Mouse (Mus musculus): Measurements from ENCODE around the gene Frg2f1.

Frg2f1 gene

DNA sequence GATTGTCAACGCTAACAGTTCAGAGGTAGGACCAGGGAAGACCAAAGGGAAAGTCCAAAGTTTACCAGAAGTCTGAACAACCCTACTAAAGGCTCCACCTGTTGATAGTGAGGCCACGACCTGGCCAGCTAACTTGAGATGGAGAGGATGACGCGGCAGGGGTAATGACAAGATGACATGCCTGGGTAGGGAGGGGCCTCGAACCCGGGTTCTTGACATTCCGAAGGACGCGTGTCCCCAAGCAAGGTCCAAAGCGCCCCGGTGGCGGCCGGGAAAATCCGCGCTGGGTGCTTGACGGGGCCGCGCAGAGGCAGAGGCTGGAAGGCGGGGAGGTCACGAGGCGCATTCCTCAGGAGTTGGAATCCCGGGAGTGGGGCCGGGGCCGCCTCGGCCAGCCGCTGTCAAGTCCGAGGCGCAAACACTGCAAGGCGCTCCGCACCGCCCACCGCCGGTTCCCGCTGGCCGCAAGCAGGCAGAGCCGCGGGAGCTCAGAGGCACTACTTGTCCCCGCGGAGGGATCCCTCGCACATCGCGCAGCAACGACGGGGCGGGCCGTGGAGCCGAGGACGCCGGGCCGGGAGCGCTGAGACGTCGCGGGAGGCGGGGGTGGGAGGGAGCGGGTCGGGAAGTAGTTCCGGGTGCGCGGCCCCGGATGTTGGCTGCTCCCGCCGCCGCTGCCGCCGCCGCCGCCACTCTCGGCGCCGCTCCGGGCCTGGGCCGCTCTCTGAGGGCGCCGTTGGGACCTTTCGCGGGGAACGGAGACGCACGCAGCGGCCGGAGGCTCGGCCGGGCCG, at the start of gene Frg2f1:
Gene Frg2f1 (minus strand): TSS at position 499 of the 794 bp plus-strand sequence.
- in situ Hi-C loops (cut with MboI, MseI), result loop anchor here (25.0 kb wide), 1 partner anchor 927 kb away; the partner anchor contains the start of genes Cfap57 and Ebna1bp2

DNA sequence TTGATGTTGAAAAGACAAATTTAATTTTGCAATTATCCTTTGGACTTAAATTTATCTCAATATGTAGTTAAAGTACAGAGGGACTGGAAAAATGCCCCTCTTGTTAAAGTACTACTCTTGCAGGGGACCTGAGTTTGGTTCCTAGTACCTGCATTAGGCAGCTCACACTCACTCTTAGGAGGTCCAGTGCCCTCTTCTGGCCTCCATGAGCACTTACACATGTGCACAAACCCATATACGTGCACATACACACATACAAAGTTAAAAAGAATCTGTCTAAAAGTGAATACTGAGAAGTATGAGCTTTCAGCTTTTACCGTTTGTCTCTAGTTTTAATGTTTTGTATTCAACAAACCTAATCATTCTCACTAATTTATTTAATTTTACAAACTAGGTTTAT, 48.7 kb upstream of the Frg2f1 start:
- in situ Hi-C loops (cut with MboI, MseI), result loop anchor here (5.0 to 10.0 kb wide), 2 partner anchors 41 to 153 kb away; no protein-coding TSS in a partner anchor

- in situ Hi-C loops (cut with MboI, MseI), result no loop called here
Observed at GRCm38 (mm10) chr4:119575459-119575858, 36.1 kb upstream of the Frg2f1 start.

DNA sequence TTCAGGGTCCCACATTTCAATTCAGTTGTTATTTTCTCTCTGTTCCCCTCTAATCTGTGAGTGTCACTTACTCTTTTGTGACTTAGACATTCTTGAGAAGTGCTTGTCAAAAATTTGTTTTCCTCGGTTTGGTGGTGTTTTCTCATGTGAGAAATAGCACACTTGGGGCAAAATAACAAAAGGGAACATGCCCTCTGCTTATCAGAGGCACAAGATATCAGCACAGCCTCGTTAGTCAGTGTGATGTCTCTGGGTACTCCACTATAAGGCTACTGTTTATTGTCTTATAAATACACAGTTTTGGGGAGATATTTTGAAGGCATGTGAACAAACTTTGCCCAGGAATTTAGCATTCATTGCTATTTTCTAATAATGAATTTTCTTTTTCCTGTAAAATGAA, 35.2 kb upstream of the Frg2f1 start:
- in situ Hi-C loops (cut with MboI, MseI), result no loop called here

DNA sequence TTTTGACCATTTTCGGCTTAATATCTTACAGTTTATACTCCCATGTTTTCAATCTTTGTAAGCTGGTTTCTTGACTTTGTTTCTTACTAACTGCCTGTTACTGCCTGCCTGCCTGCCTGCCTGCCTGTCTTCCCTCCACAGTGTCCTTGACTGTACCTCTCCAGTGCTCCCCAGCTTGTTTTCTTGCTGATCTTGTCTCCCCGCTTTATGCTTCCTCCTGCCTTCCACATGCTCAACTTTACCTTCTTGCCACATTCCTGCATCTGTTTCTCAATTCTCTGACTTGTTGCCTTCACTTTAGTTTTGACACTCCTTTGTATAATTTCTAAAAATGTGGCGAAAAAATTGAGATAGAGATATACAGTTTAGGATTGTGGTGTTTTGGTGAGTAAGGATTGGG, 33.4 kb upstream of the Frg2f1 start:
- in situ Hi-C loops (cut with MboI, MseI), result no loop called here

DNA sequence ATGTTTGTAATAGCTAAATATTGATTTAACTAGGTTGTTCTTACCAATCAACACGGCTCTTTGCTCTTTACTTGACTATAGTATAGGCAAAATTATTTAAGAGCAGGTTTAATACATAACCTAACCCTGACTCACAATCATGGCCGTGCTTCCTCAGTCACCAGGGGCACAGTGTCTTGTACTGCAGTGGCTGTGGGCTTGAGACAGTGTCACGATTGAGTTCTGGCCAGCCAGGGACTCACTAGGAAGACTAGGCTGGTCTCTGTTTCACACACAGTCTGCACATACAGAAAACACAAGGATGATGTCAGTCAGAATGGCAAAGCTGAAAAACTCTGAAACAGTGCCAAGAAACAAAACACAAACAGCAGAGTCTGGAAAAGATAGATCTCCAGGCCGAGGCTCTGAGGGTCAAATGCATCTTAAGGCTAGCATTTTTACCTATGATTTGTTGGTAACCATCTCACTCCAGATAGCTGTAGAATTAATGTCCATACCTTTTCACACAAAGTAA, 27.1 kb upstream of the Frg2f1 start:
- in situ Hi-C loops (cut with MboI, MseI), result no loop called here

- in situ Hi-C loops (cut with MboI, MseI), result no loop called here
Observed at GRCm38 (mm10) chr4:119563136-119563535, 23.8 kb upstream of the Frg2f1 start.

DNA sequence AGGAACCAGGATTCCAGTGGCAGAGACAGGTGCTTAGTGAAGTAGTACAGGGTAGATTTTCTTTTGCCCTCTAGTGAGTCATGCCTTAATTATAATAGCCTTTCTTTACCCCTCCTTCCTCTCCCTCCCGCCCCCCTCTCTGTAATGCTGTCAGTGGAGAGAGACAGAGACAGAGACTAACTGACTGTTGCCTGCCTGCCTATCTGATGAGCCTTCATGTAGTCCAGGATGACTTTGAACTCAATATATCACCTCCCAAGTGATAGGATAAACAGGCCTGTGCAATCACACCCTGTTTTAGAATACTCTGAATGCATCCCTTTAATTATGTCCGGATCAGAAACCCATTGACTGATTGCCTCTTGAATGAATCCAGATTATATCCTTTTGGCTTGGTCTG, 16.1 kb upstream of the Frg2f1 start:
- in situ Hi-C loops (cut with MboI, MseI), result no loop called here

DNA sequence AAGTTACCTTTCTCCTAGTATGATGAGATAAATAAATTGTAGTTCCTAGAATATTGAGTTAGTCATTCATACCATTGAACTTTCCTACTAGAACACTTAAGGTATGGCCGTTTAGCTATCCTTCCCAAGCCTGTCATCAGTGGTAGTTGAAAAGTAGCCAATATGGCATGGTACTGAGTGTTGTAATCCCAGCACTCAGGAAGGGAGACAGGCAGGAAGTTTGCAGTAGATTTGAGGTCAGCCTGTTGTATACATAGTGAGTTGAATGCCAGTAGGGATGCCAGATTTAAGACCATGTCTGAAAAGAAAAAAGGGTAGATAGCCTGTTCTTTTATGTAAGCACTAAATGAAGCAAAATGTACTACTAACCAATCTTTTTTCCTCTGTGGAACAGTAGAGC, 11.5 kb upstream of the Frg2f1 start:
- in situ Hi-C loops (cut with MboI, MseI), result no loop called here

DNA sequence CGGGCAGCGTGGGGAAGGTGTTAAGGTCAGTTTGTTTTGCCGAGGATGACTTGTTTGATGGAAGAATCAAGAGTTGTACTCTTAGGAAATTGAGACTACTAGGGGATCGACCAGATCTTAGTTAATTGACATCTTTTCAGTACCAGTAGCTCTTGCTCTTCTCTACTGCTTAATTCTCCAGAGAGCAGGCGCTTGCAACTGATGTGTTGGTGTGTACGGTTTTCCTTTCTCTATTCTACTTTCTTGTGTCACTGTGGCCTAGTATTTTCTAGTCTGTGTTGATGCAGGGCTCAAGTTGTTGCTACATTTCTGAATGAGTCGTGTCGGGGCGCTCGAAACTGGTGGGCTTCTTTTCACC, 1.2 kb upstream of the Frg2f1 start:
- in situ Hi-C loops (cut with MboI, MseI), result loop anchor here (25.0 kb wide), 1 partner anchor 928 kb away; the partner anchor contains the start of genes Cfap57 and Ebna1bp2

- in situ Hi-C loops (cut with MboI, MseI), result loop anchor here (25.0 kb wide), 1 partner anchor 928 kb away; the partner anchor contains the start of genes Cfap57 and Ebna1bp2
Observed at GRCm38 (mm10) chr4:119539836-119540532, 655 bp upstream of the Frg2f1 start.

DNA sequence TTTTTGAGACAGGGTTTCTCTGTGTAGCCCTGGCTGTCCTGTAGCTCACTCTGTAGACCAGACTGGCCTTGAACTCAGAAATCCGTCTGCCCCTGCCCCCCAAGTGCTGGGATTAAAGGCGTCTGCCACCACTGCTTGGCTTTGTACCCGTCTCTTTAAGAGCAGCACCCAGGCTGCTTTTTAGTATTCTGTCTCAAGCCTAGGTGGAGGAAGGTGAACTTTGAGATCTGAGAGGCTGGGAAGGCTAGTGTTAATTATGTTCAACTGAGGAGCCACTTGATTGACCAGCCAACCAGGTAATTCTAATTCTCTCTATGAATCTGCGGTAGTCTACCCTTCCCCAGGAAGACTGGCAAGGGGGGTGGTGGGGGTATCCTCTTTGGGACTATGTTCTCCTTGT, 1.9 kb downstream of the Frg2f1 start:
- in situ Hi-C loops (cut with MboI, MseI), result loop anchor here (25.0 kb wide), 1 partner anchor 925 kb away; the partner anchor contains the start of genes Cfap57 and Ebna1bp2

- in situ Hi-C loops (cut with MboI, MseI), result loop anchor here (25.0 kb wide), 1 partner anchor 924 kb away; the partner anchor contains the start of genes Cfap57 and Ebna1bp2
Observed at GRCm38 (mm10) chr4:119536615-119537014, 2.7 kb downstream of the Frg2f1 start, which contains the start of gene Foxj3. Foxj3 (plus strand) TSS chr4:119537004.

- in situ Hi-C loops (cut with MboI, MseI), result loop anchor here (25.0 kb wide), 1 partner anchor 923 kb away; the partner anchor contains the start of genes Cfap57 and Ebna1bp2
Observed at GRCm38 (mm10) chr4:119535103-119535502, 4.2 kb downstream of the Frg2f1 start.

DNA sequence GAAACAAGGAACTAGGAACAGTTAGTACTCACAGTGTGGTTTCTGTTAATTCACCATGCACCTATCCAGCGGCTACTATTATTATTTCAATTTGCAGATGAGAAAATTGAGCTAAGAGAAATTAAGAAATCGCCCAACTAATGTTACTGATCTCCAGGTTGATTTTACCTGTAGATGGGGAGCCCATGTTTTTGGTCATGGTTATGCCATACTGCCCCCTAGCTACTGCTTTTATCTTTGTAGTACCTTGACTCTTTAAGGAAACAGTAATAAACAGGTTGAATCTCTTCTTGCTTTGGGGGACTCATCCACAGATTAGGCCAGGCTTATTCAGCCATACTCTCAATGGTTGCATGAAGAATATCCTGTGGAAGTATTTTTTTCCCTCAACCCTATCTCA, 7.5 kb downstream of the Frg2f1 start:
- in situ Hi-C loops (cut with MboI, MseI), result loop anchor here (25.0 kb wide), 1 partner anchor 920 kb away; the partner anchor contains the start of genes Cfap57 and Ebna1bp2

DNA sequence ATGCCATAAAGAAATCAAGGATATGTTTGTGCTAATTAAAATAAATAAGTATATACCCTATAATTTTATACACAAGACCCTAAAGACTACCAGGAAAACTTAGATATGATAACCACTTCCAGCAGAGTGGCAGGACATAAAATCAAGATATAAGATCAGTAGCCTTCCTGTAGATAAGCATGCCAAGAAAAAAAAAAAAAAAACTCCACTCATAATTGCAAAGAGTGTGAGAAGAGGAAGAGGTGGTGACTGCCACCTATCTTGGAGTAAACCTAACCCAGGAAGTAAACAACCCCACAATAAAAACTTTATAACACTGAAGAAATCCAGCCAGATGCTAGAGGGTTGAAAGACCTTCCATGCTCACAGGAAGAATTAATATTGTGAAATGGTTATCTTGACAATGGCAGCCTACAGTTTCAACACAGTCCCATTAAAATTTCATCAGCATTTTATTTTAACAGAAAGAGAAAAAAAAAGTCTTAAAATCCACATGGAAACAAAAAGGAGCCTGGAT, 12.9 kb downstream of the Frg2f1 start:
- in situ Hi-C loops (cut with MboI, MseI), result loop anchor here (25.0 kb wide), 1 partner anchor 914 kb away; the partner anchor contains the start of genes Cfap57 and Ebna1bp2

DNA sequence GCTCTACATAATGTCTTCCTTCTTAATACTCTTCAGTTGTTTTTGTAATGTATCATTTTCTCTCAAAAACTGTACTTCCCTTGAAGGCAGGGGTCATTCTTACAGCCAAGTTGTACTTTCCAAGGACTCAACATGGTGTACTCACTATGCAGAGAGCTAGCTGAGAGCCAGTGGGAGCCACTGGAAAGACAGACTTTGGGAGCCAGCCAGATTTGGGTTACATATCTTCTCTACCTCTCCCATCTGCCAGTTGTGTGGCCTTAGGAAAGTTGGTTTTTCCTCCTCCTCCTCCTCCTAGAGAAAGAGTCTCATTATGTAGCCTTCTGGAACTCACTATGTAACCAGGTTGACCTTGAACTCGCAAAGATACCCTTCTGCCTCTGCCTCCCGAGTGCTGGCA, 14.9 kb downstream of the Frg2f1 start:
- in situ Hi-C loops (cut with MboI, MseI), result no loop called here

DNA sequence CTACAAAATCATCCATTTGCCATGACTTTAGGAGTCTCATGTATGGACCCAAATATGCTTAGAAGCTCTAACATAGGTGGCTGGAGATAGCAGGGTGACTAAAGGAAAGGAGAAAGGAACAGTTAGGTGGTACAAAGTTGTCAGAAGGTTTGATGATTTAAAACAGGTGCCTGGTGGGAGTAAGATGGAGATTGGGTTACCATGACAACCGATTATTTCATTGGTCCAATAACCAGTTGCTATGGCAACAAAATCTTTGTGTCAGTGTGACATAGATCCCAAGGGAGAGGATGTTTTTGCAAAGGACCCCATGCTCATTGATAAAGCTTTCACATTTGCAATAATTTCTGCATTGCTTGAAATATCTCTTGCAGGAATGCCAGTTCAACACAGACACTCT, 15.3 kb downstream of the Frg2f1 start:
- in situ Hi-C loops (cut with MboI, MseI), result no loop called here

DNA sequence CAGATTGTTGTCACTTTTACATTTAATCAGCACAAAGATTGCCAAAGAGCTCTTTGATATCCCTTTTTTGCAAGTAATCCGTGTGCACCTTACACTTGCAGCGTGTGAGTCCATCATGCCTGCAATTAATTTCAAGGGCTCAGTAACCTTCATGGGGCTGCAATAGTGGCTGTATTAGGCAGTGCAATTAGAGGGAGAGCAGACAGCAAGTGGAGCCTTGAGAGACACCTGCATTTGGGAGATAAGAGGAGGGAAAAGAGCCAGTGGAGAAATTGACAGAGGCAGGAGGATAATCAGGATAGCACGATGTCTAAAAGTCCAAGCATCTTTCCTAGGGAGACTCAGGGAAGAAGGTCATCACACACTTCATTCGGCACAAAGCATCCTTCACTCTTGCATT, 15.8 kb downstream of the Frg2f1 start:
- in situ Hi-C loops (cut with MboI, MseI), result no loop called here

DNA sequence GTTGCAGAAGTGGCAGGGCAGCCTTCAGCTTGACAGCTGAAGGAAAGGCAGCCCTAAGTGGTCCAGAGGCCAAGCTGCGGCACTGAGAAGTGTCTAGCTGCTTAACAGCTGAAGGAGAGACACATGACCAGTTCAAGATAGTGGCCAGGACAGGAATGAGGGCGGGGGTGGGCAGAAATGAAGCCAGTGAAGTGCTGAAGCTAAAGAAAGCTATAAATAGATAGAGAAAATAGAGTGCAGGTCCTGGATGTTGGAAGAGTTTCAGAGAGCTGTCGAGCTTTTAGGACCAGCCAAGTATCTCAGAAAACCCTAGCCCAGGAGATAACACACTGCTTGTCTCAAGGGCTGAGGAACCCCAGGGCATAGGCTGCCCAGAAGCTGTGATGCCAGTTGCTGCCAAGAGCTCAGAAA, 26.6 kb downstream of the Frg2f1 start:
- in situ Hi-C loops (cut with MboI, MseI), result no loop called here

- in situ Hi-C loops (cut with MboI, MseI), result no loop called here
Observed at GRCm38 (mm10) chr4:119511591-119511990, 27.7 kb downstream of the Frg2f1 start.

Measured in T-helper 1 cell (primary cell).